Mouse (Mus musculus): ENCODE results near the gene Jag1.

Jag1 gene

GRCm38 (mm10) chr2:137067479-137068110, 48.8 kb downstream of the Jag1 start:
- intact Hi-C loops (cut with DNase I), result no loop called here

- intact Hi-C loops (cut with DNase I), result no loop called here
Observed at GRCm38 (mm10) chr2:137064513-137064912, 51.9 kb downstream of the Jag1 start.

- intact Hi-C loops (cut with DNase I), result no loop called here
Observed at GRCm38 (mm10) chr2:137063829-137064228, 52.6 kb downstream of the Jag1 start.

- intact Hi-C loops (cut with DNase I), result no loop called here
Observed at GRCm38 (mm10) chr2:137049906-137050305, 66.5 kb downstream of the Jag1 start.

GRCm38 (mm10) chr2:137049367-137049766, 67.1 kb downstream of the Jag1 start:
- intact Hi-C loops (cut with DNase I), result no loop called here

GRCm38 (mm10) chr2:137044122-137044521, 72.3 kb downstream of the Jag1 start:
- intact Hi-C loops (cut with DNase I), result no loop called here
